Mouse (Mus musculus) gastrocnemius, postnatal 25 days (tissue): ENCODE data around the gene Ostc. TPM values are rescaled to one million over a fixed set of nuclear protein-coding genes. Genes with fewer than 3 reads are reported as not detected.

ENCODE experiments used
- total RNA-seq, 2 experiments: library from RNA; stranded (reverse); gene quantifications; 1 replicate in 1 of 2; 2 replicates in 1 of 2; pipeline ENCODE4 v1.2.3; 2021

Ostc gene
- total RNA-seq, 2 experiments from 2014 or later: 34.6 to 38.7 TPM

Other genes starting within 250 kb of the Ostc start
- not detected for gene Etnppl, start 92.0 kb downstream of the Ostc start, total RNA-seq
- gene Rpl34, start 21.0 kb upstream of the Ostc start, total RNA-seq: 100 to 1,000 TPM; 316 to 328 TPM